Mouse (Mus musculus) kidney, embryonic 14.5 days (tissue): ENCODE results near the gene Tnni3k. TPM values are rescaled to one million over a fixed set of nuclear protein-coding genes. Genes with fewer than 3 reads are reported as not detected.

Experiments used
- ATAC-seq: fragments of 200-750 bp; cut with Nextera tagmentation; 2 replicates; pipeline ENCODE4 v1.8.0; 2017; ENCODE audit warnings: moderate number of reproducible peaks, mild to moderate bottlenecking, moderate TSS enrichment, moderate library complexity; ENCODE audit not compliant: low FRiP score, low TSS enrichment
- H3K27ac ChIP-seq: fragments of 300-500 bp; sonication (generic); 2 replicates; pipeline ENCODE4 v1.5.1; 2014; ENCODE audit warnings: low read depth, mild to moderate bottlenecking, low read length, moderate library complexity, mixed read lengths
- H3K27me3 ChIP-seq: fragments of 300-500 bp; sonication (generic); 2 replicates; pipeline ENCODE4 v1.6.1; 2014; ENCODE audit warnings: mild to moderate bottlenecking, low read length; ENCODE audit not compliant: control insufficient read depth, insufficient read depth
- H3K36me3 ChIP-seq: fragments of 300-500 bp; sonication (generic); 2 replicates; pipeline ENCODE4 v1.6.1; 2014; ENCODE audit warnings: low read length, mixed read lengths; ENCODE audit not compliant: control insufficient read depth, insufficient read depth
- H3K4me1 ChIP-seq: fragments of 300-500 bp; sonication (generic); 2 replicates; pipeline ENCODE4 v1.6.1; 2014; ENCODE audit warnings: low read length, mixed read lengths; ENCODE audit not compliant: control insufficient read depth, insufficient read depth
- H3K4me2 ChIP-seq: fragments of 300-500 bp; sonication (generic); replicated peaks from 2 replicates; pipeline ENCODE4 v1.6.1; 2014; ENCODE audit warnings: low read depth, mild to moderate bottlenecking, low read length
- H3K4me3 ChIP-seq: fragments of 300-500 bp; sonication (generic); 2 replicates; pipeline ENCODE4 v1.5.1; 2014; ENCODE audit warnings: mild to moderate bottlenecking, low read length
- H3K9ac ChIP-seq: fragments of 300-500 bp; sonication (generic); 2 replicates; pipeline ENCODE4 v1.6.1; 2014; ENCODE audit warnings: low read depth, mild to moderate bottlenecking, low read length, moderate library complexity
- H3K9me3 ChIP-seq: fragments of 300-500 bp; sonication (generic); 2 replicates; pipeline ENCODE4 v1.6.1; 2016; ENCODE audit warnings: low read length; ENCODE audit not compliant: control insufficient read depth
- WGBS: fragments of 180-500 bp; shearing (Covaris S2); extraction: QIAGEN DNeasy Blood & Tissue Kit; methylation state at CpG from one replicate; pipeline ENCODE4 v1.1.7; 2014; 5-methylcytosine and 5-hydroxymethylcytosine counted together
- polyA plus RNA-seq: library from polyadenylated mRNA; unstranded; fragments of >200 nt; fragmentation: Nextera tagmentation; extraction: Ambion mirVana; gene quantifications from 2 replicates; pipeline ENCODE4 v1.2.1, GENCODE M21; 2014

The Tnni3k gene
- polyA plus RNA-seq, 1 experiment from 2014 or later = not detected

DNA sequence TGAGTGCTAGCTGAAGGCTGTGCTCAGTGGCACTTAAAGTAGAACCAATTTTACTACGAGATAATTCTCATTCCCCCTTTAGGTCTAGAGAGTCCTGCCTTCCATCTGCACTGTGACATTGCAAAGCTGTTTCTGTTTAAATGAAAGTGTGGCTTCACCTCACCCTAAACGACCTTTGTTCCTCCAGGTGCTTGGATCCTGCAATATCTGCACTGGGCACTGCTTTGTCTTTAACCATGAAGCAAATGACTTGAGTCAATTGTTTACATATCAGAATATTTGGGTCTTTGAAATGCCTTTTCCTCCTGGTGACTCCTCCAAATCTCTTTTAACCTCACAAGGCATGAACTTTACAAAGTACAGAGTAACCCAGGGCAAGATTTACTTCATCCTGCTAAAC is 175.7 kb downstream of the Tnni3k start:
- H3K27me3 ChIP-seq = no peaks in the 10 kb centered on the region
- H3K36me3 ChIP-seq = no peaks in the 10 kb centered on the region
- H3K27ac ChIP-seq = no peak overlapping the region
- no peak for ATAC-seq
- no peaks in the 10 kb centered on the region for H3K4me1 ChIP-seq
- WGBS = 64% methylated on average over 2 of the region's 2 CpGs
- no peak overlapping the region for H3K9ac ChIP-seq
- no peaks in the 10 kb centered on the region for H3K9me3 ChIP-seq
- H3K4me3 ChIP-seq = no peak overlapping the region
- H3K4me2 ChIP-seq = no peak overlapping the region

DNA sequence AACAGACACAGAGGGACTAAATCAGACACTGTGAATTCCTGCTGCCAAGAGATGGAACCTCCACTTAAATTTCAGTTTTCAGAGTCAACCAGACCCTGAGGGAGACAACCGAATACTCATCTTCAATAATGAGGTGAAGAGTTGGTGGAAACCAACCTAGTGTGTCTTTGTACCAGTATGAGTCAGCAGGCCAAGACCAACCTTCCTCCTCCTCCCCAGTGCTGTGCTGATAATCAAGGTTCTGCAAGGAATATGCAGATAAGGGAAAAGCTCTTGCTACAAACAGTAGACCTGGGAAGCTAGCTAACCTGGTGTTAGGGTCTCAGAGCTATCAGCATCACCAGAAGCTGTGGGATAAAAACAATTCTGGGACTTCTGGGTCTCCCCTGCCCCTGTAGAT is 176.1 kb downstream of the Tnni3k start:
- Histone ChIP-seq H3K27me3 (no peaks in the 10 kb centered on the region), H3K36me3 (no peaks in the 10 kb centered on the region), H3K9me3 (no peaks in the 10 kb centered on the region), H3K9ac (no peak overlapping the region), H3K4me1 (no peaks in the 10 kb centered on the region), H3K4me3 (no peak overlapping the region), H3K4me2 (no peak overlapping the region), H3K27ac (no peak overlapping the region)
- no peak for ATAC-seq
- 100% methylated on average over 1 of the region's 1 CpGs for WGBS

DNA sequence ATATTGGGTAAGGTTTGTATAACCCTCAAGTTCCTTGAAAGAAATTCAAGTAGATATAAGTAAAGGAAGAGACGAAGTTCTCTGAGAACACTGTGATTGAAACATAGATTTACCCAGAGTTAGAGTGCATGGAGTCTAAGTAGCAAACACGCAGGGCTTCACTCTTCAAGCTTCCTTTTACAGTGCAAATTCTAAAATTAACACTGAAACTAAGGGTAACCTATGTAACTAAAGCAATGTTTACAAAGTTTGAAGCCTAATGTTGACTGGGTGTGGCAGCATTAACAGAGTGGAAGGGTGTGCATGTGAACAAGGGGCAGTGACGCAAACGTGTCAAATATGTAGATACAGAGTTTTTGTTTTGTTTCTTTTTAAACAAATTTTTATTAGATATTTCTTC is 186.4 kb downstream of the Tnni3k start:
- Histone ChIP-seq H3K9me3 (no peaks in the 10 kb centered on the region), H3K9ac (no peak overlapping the region), H3K4me3 (no peak overlapping the region), H3K27ac (no peak overlapping the region), H3K27me3 (no peaks in the 10 kb centered on the region), H3K36me3 (no peaks in the 10 kb centered on the region), H3K4me1 (no peaks in the 10 kb centered on the region), H3K4me2 (no peak overlapping the region)
- 89% methylated on average over 4 of the region's 4 CpGs for whole genome bisulfite sequencing
- ATAC-seq = no peak

DNA sequence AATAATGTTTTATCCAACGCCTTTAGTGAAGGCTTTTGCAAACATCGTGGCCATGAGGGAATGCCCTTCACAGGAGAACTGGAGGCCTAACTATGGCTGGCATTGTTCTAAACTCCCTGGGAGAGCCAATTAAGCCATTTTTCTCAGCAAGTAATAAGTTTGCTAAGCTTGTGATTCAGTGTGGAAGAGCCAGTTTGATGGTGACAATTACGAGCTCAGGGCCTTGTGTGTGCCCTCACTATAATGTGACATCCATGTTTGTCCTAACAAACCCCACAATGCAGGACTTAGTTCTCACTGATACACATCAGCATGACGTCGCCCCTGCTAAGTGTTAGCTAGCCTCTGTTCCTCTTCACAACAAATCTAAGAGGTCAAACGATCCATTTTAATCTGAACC is 193.3 kb downstream of the Tnni3k start:
- H3K9me3 ChIP-seq = no peaks in the 10 kb centered on the region
- no peak for ATAC-seq
- H3K9ac ChIP-seq = no peak overlapping the region
- no peak overlapping the region for H3K4me3 ChIP-seq
- no peak overlapping the region for H3K27ac ChIP-seq
- H3K36me3 ChIP-seq = no peaks in the 10 kb centered on the region
- H3K4me2 ChIP-seq = no peak overlapping the region
- 81% methylated on average over 6 of the region's 6 CpGs for WGBS
- H3K27me3 ChIP-seq = no peaks in the 10 kb centered on the region
- no peaks in the 10 kb centered on the region for H3K4me1 ChIP-seq

DNA sequence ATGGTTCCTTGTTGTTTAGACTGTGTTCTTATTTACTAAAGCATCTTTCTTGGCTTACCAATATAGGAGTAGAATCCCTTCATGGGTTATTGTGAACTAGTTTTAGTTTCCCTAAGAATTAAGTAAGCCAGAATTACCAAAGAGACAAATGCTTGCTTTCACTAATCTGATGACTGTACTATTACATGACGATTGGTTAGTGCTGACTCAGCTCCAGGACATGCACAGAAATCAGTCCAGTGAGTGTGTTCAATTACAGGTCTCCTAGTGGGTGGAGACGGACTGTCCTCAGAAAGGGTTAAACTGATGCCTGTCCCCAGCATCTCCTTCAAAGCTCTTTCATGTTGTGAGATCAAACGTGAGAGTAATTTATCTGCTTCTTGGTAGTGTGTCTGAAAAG is 195.5 kb downstream of the Tnni3k start:
- H3K36me3 ChIP-seq = no peaks in the 10 kb centered on the region
- H3K4me3 ChIP-seq = no peak overlapping the region
- no peak overlapping the region for H3K27ac ChIP-seq
- H3K4me2 ChIP-seq = no peak overlapping the region
- H3K27me3 ChIP-seq = no peaks in the 10 kb centered on the region
- H3K4me1 ChIP-seq = no peaks in the 10 kb centered on the region
- H3K9me3 ChIP-seq = no peaks in the 10 kb centered on the region
- H3K9ac ChIP-seq = no peak overlapping the region
- no peak for ATAC-seq
- WGBS = 52% methylated on average over 3 of the region's 3 CpGs

DNA sequence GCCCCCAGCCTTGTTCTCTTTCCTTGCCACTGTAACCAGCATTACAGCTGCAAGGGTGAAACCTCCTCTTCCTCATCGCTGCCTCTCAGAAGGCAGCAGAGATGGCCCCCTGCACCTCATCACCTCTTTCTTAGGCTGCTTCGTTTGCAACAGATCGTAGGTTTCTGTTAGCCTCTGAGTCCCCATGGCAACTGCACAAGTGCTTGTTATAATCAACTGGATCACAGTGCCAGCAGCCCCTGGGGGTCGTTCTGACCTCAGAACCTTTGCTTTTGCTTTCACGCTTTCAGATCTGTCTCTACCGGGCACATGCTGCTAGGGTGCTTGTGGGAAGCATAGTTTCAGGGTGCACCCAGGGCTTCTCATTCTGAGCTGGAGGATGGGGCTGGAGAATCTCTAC is 201.9 kb downstream of the Tnni3k start:
- Histone ChIP-seq H3K9me3 (no peaks in the 10 kb centered on the region), H3K9ac (no peak overlapping the region), H3K4me1 (no peaks in the 10 kb centered on the region), H3K27ac (no peak overlapping the region), H3K36me3 (no peaks in the 10 kb centered on the region), H3K4me3 (no peak overlapping the region), H3K4me2 (no peak overlapping the region), H3K27me3 (no peaks in the 10 kb centered on the region)
- no peak for ATAC-seq
- 41% methylated on average over 6 of the region's 6 CpGs for WGBS

DNA sequence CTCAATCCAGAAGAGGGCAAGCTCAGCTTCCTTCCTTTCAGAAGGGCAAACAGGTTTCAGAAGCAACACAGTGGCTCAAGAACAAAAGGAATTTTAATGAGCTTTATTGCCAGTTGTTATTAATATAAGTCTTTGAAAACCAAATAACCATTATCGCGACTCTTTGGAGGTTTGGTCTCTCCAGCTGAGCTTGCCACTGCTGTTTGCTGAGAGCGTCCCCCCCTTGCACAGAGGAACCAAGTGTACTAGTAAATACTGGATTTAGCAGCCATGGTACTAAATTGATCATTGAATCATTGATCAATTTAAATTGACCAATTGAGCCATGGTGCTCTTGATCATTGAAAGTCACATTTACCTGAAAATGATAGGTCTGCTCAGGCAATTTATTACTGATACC is 202.9 kb downstream of the Tnni3k start:
- ATAC-seq = no peak
- H3K36me3 ChIP-seq = no peaks in the 10 kb centered on the region
- no peak overlapping the region for H3K4me3 ChIP-seq
- no peaks in the 10 kb centered on the region for H3K27me3 ChIP-seq
- H3K4me1 ChIP-seq = no peaks in the 10 kb centered on the region
- no peaks in the 10 kb centered on the region for H3K9me3 ChIP-seq
- no peak overlapping the region for H3K27ac ChIP-seq
- 72% methylated on average over 3 of the region's 3 CpGs for WGBS
- no peak overlapping the region for H3K4me2 ChIP-seq
- H3K9ac ChIP-seq = no peak overlapping the region

DNA sequence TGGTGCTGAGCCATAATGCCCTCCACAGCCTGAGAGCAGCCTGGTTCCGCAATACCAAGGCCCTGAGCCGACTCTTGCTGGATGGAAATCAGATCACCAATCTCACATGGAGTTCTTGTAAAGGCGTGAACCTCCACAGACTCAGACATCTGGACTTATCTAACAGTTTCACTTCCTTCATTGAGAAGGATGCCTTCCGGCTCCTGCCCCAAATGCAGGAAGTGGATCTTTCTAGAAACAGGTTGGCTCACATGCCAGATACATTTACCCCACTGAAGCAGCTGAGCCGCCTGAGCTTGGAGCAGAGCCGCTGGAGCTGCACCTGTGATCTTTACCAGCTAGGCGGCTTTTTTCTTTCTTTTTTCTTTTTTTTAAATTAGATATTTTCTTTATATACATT is 213.0 kb downstream of the Tnni3k start:
- WGBS = 92% methylated on average over 7 of the region's 7 CpGs
- no peaks in the 10 kb centered on the region for H3K36me3 ChIP-seq
- ATAC-seq = no peak

DNA sequence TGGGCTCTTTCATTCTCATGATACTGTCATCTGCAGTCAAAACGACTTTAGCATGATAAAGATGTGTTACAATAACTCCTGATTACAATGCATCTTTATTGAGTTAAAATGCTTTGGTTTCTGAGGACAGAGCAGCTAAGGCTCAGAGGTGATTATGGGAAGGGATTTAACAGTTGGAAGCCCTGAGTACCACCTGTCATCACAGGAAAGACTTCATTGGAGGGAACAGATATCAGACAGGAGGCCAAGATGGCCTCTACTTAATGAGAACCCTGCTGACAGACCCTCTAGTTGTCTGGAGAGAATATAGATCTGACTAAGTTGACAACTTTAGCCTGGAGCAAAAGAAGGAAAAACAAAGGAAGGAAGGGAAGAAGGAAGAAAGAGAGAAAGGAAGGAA is 214.1 kb downstream of the Tnni3k start:
- no peak overlapping the region for H3K4me3 ChIP-seq
- 51% methylated on average over 1 of the region's 1 CpGs for WGBS
- ATAC-seq = no peak
- H3K4me2 ChIP-seq = no peak overlapping the region
- H3K27ac ChIP-seq = no peak overlapping the region
- H3K9me3 ChIP-seq = no peaks in the 10 kb centered on the region
- H3K4me1 ChIP-seq = no peaks in the 10 kb centered on the region
- no peak overlapping the region for H3K9ac ChIP-seq
- H3K27me3 ChIP-seq = no peaks in the 10 kb centered on the region
- H3K36me3 ChIP-seq = no peaks in the 10 kb centered on the region

More for the DNA sequence above, 213.0 kb downstream of the Tnni3k start:
- H3K4me3 ChIP-seq = no peak overlapping the region
- no peak overlapping the region for H3K9ac ChIP-seq
- no peak overlapping the region for H3K27ac ChIP-seq
- H3K4me2 ChIP-seq = no peak overlapping the region
- H3K4me1 ChIP-seq = no peaks in the 10 kb centered on the region
- H3K27me3 ChIP-seq = no peaks in the 10 kb centered on the region
- H3K9me3 ChIP-seq = no peaks in the 10 kb centered on the region

DNA sequence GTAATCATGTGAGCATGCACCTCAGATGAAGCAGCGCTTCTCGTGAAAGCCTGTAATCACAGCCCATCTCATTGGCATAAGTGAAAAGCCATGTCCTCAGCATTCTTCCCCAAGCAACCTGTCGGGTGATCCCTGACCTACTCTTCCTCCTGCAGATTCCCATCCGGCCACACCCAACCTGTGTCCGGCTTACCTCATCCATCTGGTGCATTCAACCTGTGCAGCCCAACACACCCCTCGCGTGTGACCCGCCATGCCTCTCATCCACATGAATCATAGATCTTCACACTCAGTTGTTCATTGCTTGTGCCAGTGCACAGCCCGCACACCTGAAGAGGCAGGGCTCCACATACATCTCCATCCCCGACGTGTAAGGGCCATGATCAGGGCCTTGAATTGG is 217.3 kb downstream of the Tnni3k start:
- no peak overlapping the region for H3K9ac ChIP-seq
- H3K9me3 ChIP-seq = no peaks in the 10 kb centered on the region
- H3K4me1 ChIP-seq = no peaks in the 10 kb centered on the region
- no peaks in the 10 kb centered on the region for H3K36me3 ChIP-seq
- no peak overlapping the region for H3K27ac ChIP-seq
- H3K4me2 ChIP-seq = no peak overlapping the region
- ATAC-seq = no peak
- H3K27me3 ChIP-seq = no peaks in the 10 kb centered on the region
- H3K4me3 ChIP-seq = no peak overlapping the region
- 92% methylated on average over 11 of the region's 11 CpGs for WGBS
